In genomic region chr19:33253893-33254292, GRCm38 (mm10) we compare ENCODE assay signal across 15 mouse cellular contexts.
DNase-seq lines count a peak whose midpoint lies in the region.
"Had no signal": no experiment of that assay in that cellular context is flagged by ENCODE, and none has a peak within 500 bp of the region (broad histone marks: within the 10 kb centered on the region; RNA-seq: fewer than 3 reads in every experiment).

No protein-coding gene starts in this region.

- peak; percentile 8 for DNase-seq in embryo, embryonic 10.5 days (ENCODE audit: low spot score)
- no peak for DNase-seq in embryo, embryonic 9.5 days (ENCODE audit: extremely low spot score)
- DNase-seq in heart, adult 18-20 months, result peak; percentile 3 to 4
- DNase-seq in heart, postnatal 36 days, result no peak
- DNase-seq in lung, postnatal 36 days, result peak; percentile 9
- DNase-seq in lung, postnatal 10 days, result no peak
- DNase-seq in mesoderm, embryonic 11.5 days (ENCODE audit: low read depth, low spot score), result peak; percentile 18
- no peak for DNase-seq in adrenal gland, postnatal 36 days
- DNase-seq: adrenal gland, postnatal 14 days; cerebellum, adult 11 months; cerebellum, adult 9-11 months; gastrocnemius, postnatal 36 days; kidney, postnatal 4 days; thymus, adult 2 months; thymus, postnatal 4 days had no signal

- intact Hi-C loops in heart, postnatal 36 days (cut with DNase I), result no loop called here

Comparison
In these comparisons a context has a peak if more than half of its experiments do, and no peak if none do; other contexts are left out.
1. DNase-seq: peak in embryo, embryonic 10.5 days (single experiment), heart, adult 18-20 months (2 of 2), lung, postnatal 36 days (single experiment) and mesoderm, embryonic 11.5 days (single experiment); none in embryo, embryonic 9.5 days (single experiment), heart, postnatal 36 days (0 of 2), lung, postnatal 10 days (single experiment) and adrenal gland, postnatal 36 days (0 of 2).